Mouse (Mus musculus) E14TG2a.4 (cell line): ENCODE measurements around the gene Lin37.

Source experiments
- CTCF ChIP-seq: conservative IDR thresholded peaks from 2 replicates; pipeline ENCODE4 v1.5.1; 2014; ENCODE audit warnings: low read length
- NANOG ChIP-seq: IDR thresholded peaks from 2 replicates; pipeline ENCODE4 v1.6.1; 2014; ENCODE audit warnings: borderline replicate concordance, low read length, mixed read lengths
- POU5F1 ChIP-seq: IDR thresholded peaks from 2 replicates; pipeline ENCODE4 v1.6.1; 2014; ENCODE audit warnings: low read length, borderline replicate concordance

GRCm38 (mm10) chr7:30551445-30552101 lies 8.1 kb downstream of the Lin37 start:
- TF ChIP-seq CTCF (peak; percentile 27), NANOG (no peak), POU5F1 (no peak)
